Mouse (Mus musculus): ENCODE results near the gene Oaf.
A peak's percentile ranks its signal among the peaks of the same experiment; 100 is the strongest.

Oaf gene

DNA sequence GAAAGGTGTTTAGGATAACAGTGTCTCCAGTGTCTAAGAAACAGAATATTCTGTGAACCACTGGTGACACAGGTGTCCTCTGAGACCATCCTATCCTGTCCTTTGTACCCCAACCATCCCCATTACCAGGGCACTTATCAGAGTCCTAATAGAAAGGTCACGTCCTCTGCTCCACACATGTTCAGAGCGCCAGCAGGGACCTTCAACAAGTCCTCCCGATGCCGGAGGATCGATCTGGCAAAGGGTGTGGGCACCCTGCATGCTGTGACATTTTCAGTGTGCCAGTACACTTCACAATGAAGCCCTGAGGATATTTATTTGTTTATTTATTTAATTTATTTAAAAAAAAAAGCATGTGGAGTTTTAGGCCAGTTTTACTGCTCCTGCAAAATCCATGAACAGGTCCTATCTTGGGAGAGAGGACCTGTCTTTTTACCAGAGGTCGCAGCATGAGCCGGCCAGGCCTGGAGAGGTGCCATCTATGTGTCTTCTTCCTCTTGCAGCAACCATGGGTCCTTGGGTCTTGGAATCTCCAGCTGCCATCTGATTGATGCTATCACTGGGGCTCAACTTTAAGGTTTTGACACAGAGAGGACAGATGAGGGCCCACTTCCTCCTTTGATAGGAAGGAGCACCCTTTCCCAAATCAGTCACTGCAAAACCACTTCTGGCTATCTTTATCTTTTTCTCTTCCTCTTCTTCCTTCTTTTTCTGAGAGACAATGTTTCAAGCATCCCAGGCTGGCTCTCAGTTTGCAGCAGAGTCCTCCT is 6.3 kb upstream of the Oaf start:
- DNase-seq (ENCODE audit: extremely low read depth, insufficient read length, low spot score), result no peak

DNA sequence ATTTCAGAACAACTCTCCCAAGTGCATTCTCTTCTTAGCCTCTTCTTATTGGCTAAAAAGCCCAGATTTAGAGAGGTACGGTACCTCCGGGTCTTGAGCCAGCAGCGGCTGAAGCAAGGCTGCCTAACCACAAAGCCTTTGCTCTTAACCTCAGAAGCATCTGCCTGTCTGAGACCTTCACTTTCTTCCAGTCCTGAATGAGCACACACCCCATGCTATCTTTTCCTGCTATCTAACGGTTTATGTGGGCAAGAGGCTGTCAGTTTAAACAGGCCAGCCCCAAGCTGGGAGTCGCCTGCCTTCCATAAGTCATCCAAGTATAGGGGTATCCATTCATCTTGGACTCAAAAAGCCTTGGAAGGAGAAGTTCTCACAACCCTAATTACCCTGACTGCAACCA is 2.7 kb upstream of the Oaf start:
- no peak for DNase-seq (ENCODE audit: extremely low read depth, insufficient read length, low spot score)

DNA sequence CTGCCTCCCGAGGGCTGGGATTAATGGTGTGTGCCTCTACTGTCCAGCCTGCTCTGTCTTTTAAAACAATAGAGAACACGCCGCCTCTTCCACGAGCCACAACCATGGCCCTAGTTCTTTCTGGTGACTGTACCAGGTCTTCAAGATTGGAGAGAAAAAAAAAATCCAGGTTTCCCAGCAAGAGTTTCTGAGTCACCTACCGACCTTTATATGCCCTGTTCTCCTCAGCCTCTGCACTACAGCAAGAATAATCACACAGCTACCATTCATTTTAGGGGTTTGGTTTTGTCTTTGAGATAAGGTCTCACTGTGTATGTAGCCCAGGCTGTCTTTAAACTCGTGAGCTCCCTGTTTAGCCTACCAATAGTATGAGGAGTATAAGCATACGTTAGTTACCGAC is 2.3 kb upstream of the Oaf start:
- DNase-seq (ENCODE audit: extremely low read depth, insufficient read length, low spot score), result no peak

DNA sequence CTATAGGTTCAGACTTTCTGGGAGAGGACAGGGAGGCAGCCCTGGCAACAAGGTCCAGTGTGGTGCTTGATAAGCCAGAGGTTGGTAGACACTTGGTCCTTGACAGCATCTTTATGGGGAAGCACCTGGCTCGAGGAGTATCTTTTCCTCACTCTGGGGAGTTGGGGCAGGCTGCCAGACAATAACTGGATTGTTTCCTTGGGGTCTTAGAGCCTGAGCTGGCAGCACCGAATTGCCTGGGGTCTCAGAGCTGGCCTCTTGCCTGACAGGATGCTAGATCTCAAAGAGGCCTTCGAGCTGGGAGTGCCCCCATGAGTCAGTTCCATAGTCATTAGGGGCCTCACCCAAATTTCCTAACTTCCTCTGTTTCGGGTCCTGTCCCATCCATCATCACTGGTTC is 1.6 kb upstream of the Oaf start:
- no peak for DNase-seq (ENCODE audit: extremely low read depth, insufficient read length, low spot score)

DNA sequence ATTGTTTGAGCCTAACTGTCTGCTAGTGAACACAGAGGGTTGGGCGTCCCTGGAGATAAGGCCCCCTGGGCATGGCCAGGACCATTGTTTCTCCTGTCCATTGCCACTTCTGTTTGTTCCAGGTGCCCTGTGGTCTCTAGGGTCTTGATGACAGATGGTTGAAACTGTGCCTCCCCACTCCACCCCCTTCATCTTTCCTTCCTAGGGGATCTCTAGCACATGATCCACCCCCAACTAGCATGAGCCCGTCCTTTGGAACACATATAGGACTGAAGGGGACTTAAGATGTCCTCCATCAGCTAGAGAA is 836 bp upstream of the Oaf start:
- DNase-seq (ENCODE audit: extremely low read depth, insufficient read length, low spot score), result no peak

DNA sequence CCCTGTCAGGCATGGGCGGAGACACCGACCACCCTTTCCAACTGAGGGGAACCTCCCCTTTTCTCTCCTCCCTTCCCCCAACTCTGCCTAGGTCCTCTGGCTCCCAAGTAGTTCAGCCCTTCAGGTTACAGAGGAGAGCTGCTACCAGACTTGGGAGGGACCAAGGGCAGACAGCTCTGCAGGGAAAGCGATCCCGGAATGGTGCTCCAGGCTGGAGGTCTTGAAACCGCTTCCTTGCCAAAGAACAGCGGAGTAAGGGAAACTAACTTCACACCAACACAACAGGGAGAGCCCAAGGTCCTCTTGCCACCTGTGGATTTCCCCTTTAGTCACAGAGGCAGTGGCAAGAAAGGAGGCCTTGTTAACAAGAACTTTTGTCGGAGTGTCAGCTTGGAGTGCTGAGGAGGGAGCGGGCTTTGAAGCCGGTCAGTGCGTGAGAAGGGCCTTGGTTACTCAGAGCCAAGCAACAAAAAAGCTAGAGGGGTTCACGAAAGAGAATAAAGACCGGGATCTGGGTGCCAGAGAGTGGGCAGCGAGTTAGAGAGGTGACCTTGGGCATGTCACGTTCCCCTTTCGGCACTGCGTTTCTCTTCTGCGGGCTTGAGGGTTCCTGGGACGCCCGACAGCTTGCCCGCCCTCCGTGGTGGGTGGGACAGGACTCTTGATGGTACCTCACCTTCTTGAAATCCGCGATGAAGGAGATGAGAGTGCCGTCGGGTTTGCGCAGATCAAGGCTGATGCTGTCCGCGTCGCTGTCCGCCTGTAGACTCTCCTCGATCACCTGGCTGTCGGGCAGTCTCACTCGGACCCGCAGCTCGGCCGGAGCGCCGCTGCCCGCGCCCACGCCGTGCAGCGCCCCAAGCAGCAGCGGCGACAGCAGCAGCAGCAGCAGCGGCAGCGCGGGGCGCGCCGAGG is 823 bp downstream of the Oaf start:
- DNase-seq (ENCODE audit: extremely low read depth, insufficient read length, low spot score), result peak; percentile 69

DNA sequence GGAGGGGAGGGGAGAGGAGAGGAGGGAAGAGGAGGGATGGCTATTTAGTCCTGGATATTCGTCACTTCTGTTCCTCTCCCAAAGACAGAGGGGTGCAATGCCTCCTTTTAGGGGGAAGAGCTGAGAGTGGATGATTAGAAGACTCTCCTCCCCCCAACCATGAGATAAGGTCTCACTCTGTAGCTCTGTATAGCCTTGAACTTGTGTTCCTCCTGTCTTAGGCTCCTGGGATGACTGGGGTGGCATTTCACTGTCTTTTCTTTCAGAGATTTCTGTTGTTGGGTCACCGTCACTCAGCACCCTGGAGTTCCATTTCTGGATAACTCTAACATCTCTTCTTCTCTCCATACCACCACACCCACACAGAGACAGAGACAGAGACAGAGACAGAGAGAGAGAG is 1.5 kb downstream of the Oaf start:
- peak; percentile 28 for DNase-seq (ENCODE audit: extremely low read depth, insufficient read length, low spot score)

DNA sequence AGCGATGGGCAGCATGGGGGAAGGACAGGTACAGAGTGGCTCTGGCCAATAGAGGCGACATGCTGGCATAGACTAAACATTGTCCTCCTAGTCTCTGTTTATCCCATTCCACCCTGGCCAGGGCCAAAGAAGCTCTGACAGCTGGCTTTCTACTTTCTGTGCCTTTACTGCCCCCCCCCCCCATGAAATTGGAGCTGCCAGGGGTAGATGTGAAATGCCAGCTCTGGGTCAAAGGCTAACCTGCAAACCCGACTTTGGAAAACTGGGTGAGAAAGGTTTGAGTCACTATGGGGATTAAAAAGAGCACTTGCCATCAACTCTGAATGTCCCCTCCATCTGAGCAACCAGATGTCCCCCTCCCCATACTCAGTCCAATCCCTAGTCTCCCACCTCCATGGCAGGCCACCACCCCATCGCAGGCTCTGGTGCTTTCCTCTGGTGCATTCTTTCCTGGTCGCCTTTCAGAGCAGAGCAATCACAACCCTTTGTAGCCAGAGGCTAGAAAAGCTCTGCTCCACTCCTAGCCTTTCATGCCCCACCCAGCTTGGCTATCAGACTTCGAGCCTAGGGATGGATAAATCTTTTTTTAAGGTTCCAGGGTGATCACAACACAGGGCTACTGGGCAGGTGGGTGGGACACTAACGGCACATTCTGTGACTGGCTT is 2.5 kb downstream of the Oaf start:
- DNase-seq (ENCODE audit: extremely low read depth, insufficient read length, low spot score), result no peak

DNA sequence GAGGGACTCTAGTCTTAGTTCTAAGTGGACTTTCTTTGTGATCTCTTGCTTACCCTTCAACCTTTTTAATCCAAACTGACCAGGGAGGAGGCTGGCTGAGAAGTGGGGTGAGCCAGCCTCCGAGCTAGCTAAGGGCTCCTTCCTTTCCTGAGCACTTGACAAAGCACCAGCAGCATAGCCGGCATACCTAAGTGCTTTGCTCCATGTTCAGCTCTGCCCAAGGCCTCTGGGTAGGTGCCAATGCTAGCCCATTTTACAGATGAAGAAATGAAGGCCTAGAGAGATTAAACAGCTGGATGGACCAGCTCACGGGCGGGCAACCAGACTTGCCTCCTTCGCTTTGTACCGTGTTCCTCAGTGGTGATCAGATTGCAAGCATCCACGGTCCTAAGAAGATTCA is 3.1 kb downstream of the Oaf start:
- no peak for DNase-seq (ENCODE audit: extremely low read depth, insufficient read length, low spot score)

DNA sequence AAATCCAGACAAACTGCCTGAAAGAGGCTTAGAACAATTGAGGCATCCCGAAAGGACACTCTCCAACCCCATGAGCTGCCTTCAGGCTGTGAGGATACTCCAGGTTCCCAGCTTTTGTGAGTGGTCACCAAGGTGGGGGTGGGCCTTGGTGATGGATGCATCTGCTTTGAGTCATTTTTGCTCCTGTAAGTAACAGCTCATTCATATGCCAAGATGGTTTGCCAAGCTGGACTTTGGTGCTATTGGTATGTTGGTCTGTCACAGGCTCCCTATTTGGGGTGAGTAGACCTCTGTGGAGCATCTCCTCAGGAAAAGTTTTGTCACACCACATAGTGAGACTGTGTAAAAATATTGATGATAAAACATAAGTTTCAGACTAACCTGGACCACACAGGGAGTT is 3.6 kb downstream of the Oaf start:
- no peak for DNase-seq (ENCODE audit: extremely low read depth, insufficient read length, low spot score)

DNA sequence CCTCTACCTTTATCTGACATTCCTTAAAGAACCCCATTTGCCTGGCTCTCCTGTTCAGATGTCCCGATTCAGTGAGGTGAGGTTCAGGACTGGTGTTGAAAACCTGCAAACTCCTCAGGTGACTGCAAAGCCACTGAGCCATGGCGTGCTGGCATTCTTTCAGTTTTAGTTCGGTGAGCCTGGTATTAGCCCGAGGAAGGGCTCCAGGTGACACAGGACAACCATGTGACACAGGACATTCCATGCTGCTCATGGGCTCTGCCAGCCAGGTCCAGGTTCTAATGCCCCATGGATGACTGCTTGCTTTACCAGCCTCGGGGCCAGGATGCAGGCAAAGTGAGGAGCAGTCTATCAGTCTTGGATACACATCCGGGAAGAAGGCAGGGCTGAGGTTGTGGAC is 4.4 kb downstream of the Oaf start:
- DNase-seq (ENCODE audit: extremely low read depth, insufficient read length, low spot score), result no peak

DNA sequence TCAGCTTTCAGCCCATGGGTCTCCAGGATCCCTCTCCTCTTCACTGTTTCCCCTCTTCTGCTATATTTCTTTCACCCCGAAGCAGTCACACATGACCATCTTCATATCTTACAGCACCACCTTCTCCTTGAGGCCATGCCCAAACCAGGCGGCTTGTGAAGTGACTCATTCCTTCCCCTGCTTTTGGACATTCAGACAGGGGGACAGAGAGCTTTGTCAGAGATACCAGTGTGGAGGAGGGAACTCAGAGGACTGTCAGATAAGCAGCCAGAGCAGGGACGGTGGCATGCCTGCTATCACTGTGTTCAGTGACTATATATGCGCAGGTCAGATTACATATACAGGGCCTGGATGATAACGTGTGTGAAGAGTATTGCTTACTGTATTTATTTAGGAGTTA is 5.2 kb downstream of the Oaf start:
- DNase-seq (ENCODE audit: extremely low read depth, insufficient read length, low spot score), result no peak

DNA sequence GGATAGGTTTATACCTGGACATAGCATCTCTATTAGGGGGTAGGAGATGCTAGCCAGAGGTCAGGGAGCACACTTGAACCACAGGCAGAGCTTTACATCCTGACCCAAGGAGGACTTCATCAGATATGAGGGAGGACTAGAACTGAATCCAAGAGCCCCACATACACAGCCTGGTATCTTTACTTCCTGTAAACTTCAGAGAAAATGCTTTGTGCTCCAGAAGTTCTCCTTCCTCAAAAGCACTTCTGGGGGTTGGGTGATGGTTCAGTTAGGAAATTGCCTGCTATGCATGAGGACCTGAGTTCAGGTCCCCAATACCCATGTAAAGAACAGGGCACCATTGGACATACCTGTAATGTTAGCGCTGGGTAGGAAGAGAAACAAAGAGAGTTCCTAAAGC is 6.2 kb downstream of the Oaf start:
- no peak for DNase-seq (ENCODE audit: extremely low read depth, insufficient read length, low spot score)

DNA sequence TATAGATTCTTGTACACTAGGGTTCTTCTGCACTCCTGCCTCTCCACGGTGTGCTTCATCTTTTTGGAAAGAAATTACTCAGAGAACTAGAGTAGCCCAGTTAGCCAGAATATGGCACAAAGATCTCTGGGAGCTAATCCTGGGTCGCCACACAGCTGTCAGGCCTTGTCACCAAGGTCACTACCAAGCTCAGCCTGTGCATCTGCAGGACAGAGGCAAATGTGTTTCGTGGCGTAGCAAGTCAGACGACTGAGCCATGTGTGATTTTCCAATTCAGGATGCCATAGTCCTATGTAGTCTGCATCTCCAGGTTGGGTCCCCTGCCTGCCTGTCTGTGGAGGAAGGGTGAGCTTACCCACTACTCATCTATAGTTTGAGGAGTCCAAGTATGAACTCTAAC is 6.7 kb downstream of the Oaf start:
- DNase-seq (ENCODE audit: extremely low read depth, insufficient read length, low spot score), result no peak

DNA sequence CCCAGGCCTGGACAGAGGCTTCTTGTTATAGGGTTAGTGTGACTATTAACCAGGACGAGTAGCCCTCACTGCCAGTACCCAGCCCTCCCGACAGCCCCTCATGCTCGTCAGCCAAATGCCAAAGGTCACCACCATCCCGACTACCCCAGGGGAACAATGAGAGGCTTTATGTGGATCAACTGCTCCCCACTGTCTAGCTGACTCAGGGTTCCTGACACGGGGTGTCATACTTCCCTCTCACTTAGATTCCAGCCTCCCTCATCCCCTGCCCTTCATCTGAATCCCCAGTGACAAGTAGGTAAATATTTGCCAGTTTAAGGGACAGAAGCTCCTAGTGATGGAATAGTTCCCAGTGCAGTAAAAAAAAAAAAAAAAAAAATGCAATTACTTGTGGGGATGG is 7.4 kb downstream of the Oaf start:
- DNase-seq (ENCODE audit: extremely low read depth, insufficient read length, low spot score), result no peak

DNA sequence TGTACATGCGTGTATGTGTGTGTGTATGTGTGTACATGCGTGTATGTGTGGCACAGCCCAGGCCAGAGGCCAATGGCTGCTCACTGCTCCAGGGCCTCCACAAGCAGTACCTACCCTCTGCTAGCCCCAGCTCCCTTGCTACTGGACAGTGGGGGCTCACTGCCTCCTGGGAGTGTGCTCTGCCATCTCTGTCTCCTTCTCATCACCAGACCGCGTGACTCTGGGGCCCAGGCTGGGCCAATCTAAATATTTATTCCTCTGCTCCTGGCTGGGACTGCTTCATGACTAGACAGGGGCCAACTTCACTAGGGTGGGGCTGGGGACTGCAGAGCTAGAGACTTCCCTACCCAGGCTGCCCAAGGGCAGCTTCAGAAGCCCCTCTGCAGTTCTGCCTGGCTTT is 7.9 kb downstream of the Oaf start:
- peak; percentile 32 for DNase-seq (ENCODE audit: extremely low read depth, insufficient read length, low spot score)

DNA sequence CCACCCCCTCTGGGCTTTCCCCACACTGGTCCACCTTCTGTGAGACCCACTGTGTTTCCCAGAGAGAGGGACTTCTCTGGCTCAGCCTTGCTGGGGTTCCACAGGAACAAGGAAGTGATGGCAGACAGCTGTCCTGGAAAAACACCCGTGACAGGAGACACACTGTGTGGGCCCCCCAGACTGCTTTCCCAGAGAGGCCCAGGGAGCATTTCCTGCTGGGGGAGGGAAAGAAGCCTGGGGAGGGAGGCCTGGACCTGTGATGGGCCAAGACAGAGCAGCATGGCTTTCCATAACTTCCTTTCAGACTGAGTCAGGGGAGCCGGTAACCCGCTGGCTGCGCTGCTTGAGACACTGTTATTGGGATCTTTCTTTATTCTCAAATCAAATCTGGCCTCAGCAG is 8.8 kb downstream of the Oaf start:
- DNase-seq (ENCODE audit: extremely low read depth, insufficient read length, low spot score), result no peak

DNA sequence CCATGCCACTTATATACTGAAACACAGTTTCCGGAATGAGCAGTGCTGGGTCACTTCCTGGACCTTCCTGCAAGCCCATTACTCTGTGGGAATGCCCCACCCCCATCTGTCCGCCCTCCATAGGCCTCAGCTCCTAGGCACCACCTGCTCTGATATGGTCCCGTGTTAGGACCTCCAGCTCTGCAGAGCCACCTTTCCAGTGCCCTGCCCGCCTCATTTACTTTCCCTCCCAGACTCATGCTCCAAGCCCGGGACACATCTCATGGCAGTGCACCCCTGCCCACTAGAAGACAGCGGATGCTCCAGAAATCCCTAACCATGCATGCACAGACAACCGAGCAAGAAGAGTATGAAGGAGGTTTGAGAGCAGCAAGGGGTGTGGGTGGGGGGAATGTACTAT is 9.7 kb downstream of the Oaf start:
- no peak for DNase-seq (ENCODE audit: extremely low read depth, insufficient read length, low spot score)

DNA sequence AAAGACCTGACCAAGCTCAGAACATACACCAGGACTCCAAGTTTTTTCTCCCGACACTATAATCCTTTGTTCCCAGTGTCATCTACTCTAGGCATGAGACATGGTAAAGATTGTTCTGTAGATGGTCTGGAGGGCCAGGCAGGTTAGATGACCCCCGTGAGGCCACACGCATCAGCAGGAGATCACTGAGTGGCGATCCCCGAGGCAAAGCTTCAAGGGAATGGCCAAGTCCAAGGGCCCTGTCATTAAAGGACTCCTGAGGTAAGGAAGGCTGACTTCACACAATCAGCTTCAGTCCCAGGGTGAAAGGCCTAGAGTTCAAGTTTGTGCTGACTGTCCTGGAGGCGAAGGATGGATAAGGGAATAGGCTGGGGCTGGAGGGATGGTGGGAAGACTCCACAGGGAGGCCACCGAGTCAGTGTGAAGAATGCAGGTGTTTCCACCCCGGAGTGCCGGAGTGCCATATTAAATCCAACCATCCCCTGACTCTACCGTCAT is 10.3 kb downstream of the Oaf start:
- no peak for DNase-seq (ENCODE audit: extremely low read depth, insufficient read length, low spot score)

DNA sequence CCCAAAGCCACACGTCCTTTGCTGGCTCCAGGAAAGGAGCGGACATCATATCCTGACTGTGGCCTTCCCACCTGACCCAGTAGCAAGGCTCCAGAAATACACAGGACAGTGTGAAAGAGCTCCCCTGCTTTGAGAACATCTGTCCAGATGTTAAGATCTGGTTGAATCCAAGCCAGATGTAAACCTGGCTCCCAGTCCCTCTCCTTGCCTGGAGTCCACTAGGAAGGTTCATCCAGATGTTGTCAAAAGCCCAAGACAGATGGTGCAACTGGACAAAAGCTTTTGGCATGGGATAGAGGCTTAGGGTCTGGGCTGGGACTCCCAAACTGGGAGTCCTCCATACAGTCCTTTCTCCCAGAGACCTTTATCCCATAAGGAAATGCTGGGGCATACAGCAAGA is 11.0 kb downstream of the Oaf start:
- DNase-seq (ENCODE audit: extremely low read depth, insufficient read length, low spot score), result no peak

DNA sequence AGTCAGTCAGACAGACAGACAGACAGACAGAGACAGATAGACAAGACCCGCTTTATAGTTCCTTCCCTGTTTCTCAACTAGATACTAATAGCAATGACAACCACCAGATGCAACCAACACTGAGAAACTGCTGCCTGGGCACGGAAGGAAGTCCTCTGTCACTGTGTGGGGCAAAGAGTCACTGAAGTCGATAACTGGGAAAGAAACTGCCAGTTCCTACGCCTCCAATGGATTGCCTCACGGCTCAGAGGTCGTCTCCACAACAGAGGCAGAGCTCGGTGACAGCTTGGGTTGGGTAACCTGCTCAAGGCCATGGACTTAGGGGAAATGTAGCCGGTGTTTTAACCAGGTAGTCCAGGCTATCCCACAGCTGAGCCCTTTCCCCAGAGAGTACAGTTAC is 12.1 kb downstream of the Oaf start:
- no peak for DNase-seq (ENCODE audit: extremely low read depth, insufficient read length, low spot score)
